28 mouse cellular contexts compared by ENCODE assay signal in genomic region chr9:76064164-76064563, GRCm38 (mm10). TPM values are rescaled to one million over a fixed set of nuclear protein-coding genes. Genes with fewer than 3 reads are reported as not detected.
DNase-seq lines count a peak whose midpoint lies in the region; ATAC-seq and TF ChIP-seq lines count a peak whose summit lies in the region.
"Had no signal": no experiment of that assay in that cellular context is flagged by ENCODE, and none has a peak within 500 bp of the region (broad histone marks: within the 10 kb centered on the region; RNA-seq: fewer than 3 reads in every experiment).

No protein-coding gene starts in this region.

- no peaks in the 10 kb centered on the region for H3K36me3 ChIP-seq in CH12.LX (replicated peaks in 1 of 2; ENCODE audit: control insufficient read depth in 1 of 2, insufficient read depth in 1 of 2, low read length in 1 of 2)
- H3K36me3 ChIP-seq in hindbrain, postnatal 0 days (ENCODE audit: insufficient read depth, low read length) = no peaks in the 10 kb centered on the region
- H3K36me3 ChIP-seq: embryonic facial prominence, embryonic 10.5 days; embryonic facial prominence, embryonic 13.5 days; forebrain, embryonic 12.5 days; forebrain, embryonic 15.5 days; G1E; heart, embryonic 10.5 days; heart, embryonic 13.5 days; hindbrain, embryonic 15.5 days; intestine, embryonic 15.5 days had no signal

- TF ChIP-seq CTCF in CH12.LX (conservative IDR thresholded peaks at IDR 0.05 in 1 of 2, IDR thresholded peaks at IDR 0.05 in 1 of 2; ENCODE audit: low read depth in 2 of 2, low read length in 2 of 2) = no peak
- no peak for TF ChIP-seq CTCF in hindbrain, postnatal 0 days (IDR thresholded peaks at IDR 0.05; ENCODE audit: low read depth)

- no peak overlapping the region for H3K9ac ChIP-seq in CH12.LX (ENCODE audit: insufficient read depth, low read depth)
- H3K9ac ChIP-seq in hindbrain, postnatal 0 days (replicated peaks; ENCODE audit: low read length) = no peak overlapping the region
- H3K9ac ChIP-seq: embryonic facial prominence, embryonic 13.5 days; forebrain, embryonic 12.5 days; forebrain, embryonic 15.5 days; heart, embryonic 13.5 days; hindbrain, embryonic 15.5 days; intestine, embryonic 15.5 days had no signal

- TF ChIP-seq POLR2A in CH12.LX (IDR thresholded peaks at IDR 0.05; ENCODE audit: low read depth, low read length) = no peak

- peak; percentile 23; the same call in 1 of the 2 replicates for ATAC-seq in neutrophil, adult 5-6 weeks (ENCODE audit: extremely low read depth, insufficient number of reproducible peaks, low FRiP score, poor library complexity, severe bottlenecking)
- ATAC-seq in hindbrain, postnatal 0 days = no peak
- ATAC-seq: forebrain, embryonic 15.5 days; intestine, embryonic 15.5 days had no signal

- H3K4me3 ChIP-seq in CH12.LX (replicated peaks in 1 of 3; ENCODE audit: low read depth in 2 of 3, low read length in 2 of 3, poor library complexity in 1 of 3) = no peak overlapping the region
- H3K4me3 ChIP-seq in hindbrain, postnatal 0 days (ENCODE audit: low read length) = no peak overlapping the region
- H3K4me3 ChIP-seq: embryonic facial prominence, embryonic 10.5 days; embryonic facial prominence, embryonic 13.5 days; erythroblast, embryonic 14.5 days; forebrain, embryonic 12.5 days; forebrain, embryonic 15.5 days; heart, adult 2 months; heart, embryonic 10.5 days; heart, embryonic 13.5 days; hindbrain, embryonic 15.5 days; intestine, embryonic 15.5 days had no signal

- H3K79me2 ChIP-seq in CH12.LX (replicated peaks; ENCODE audit: control insufficient read depth, extremely low read depth, insufficient read depth, poor library complexity, severe bottlenecking) = no peaks in the 10 kb centered on the region

- in situ Hi-C loops in CH12.LX (cut with MboI; ENCODE audit: low pct_ligation_motif_present, low pct_unique_long_range_greater_than_20kb, low sequenced_read_pairs) = no loop called here

- DNase-seq in CH12.LX (ENCODE audit: extremely low read depth) (peak; percentile 34), ZHBTc4 (ENCODE audit: low read depth, low spot score) (peak; percentile 3)
- DNase-seq in gastrocnemius, postnatal 25 days = no peak
- no peak for DNase-seq in hindbrain, postnatal 0 days (ENCODE audit: low spot score)
- DNase-seq in cerebellum, adult 18-20 months = no peak
- DNase-seq: adrenal gland, postnatal 10 days; adrenal gland, postnatal 36 days; cerebellum, adult 11 months; cerebellum, adult 8-10 months; cerebellum, postnatal 10 days; cerebellum, postnatal 36 days; embryo, embryonic 11 days; gastrocnemius, postnatal 36 days; heart, adult 2 months; heart, postnatal 14 days; heart, postnatal 4 days had no signal

- 80% methylated on average over 2 of the region's 2 CpGs for WGBS in hindbrain, postnatal 0 days

- no peaks in the 10 kb centered on the region for H3K9me3 ChIP-seq in CH12.LX (replicated peaks; ENCODE audit: low read length)
- H3K9me3 ChIP-seq in hindbrain, postnatal 0 days (ENCODE audit: low read length) = no peaks in the 10 kb centered on the region
- H3K9me3 ChIP-seq: embryonic facial prominence, embryonic 10.5 days; embryonic facial prominence, embryonic 13.5 days; forebrain, embryonic 12.5 days; forebrain, embryonic 15.5 days; G1E; heart, embryonic 10.5 days; heart, embryonic 13.5 days; hindbrain, embryonic 15.5 days; intestine, embryonic 15.5 days had no signal

- dilution Hi-C loops in CH12.LX (cut with MboI; ENCODE audit: extremely low pct_ligation_motif_present, extremely low pct_unique_long_range_greater_than_20kb, low sequenced_read_pairs) = no loop called here

- H3K27ac ChIP-seq in CH12.LX (ENCODE audit: insufficient read depth, low read depth) = no peak overlapping the region
- no peak overlapping the region for H3K27ac ChIP-seq in hindbrain, postnatal 0 days
- H3K27ac ChIP-seq: embryonic facial prominence, embryonic 10.5 days; embryonic facial prominence, embryonic 13.5 days; forebrain, embryonic 12.5 days; forebrain, embryonic 15.5 days; heart, adult 2 months; heart, embryonic 10.5 days; heart, embryonic 13.5 days; hindbrain, embryonic 15.5 days; intestine, embryonic 15.5 days had no signal

- peaks cover 2 to 27% of the 10 kb centered on the region in 2 experiments; a peak in 3 of 4 replicates for H3K4me1 ChIP-seq in CH12.LX (ENCODE audit: control insufficient read depth in 1 of 2, insufficient read depth in 2 of 2)
- H3K4me1 ChIP-seq in hindbrain, postnatal 0 days (ENCODE audit: insufficient read depth, low read length) = no peaks in the 10 kb centered on the region
- H3K4me1 ChIP-seq: embryonic facial prominence, embryonic 10.5 days; embryonic facial prominence, embryonic 13.5 days; forebrain, embryonic 12.5 days; forebrain, embryonic 15.5 days; heart, embryonic 10.5 days; heart, embryonic 13.5 days; hindbrain, embryonic 15.5 days; intestine, embryonic 15.5 days had no signal

- peak; percentile 60 for TF ChIP-seq EP300 in CH12.LX (IDR thresholded peaks at IDR 0.05; ENCODE audit: low read length)

- no peak for TF ChIP-seq RAD21 in CH12.LX (IDR thresholded peaks at IDR 0.05; ENCODE audit: low read depth, low read length)

- no peaks in the 10 kb centered on the region for H3K27me3 ChIP-seq in CH12.LX (replicated peaks)
- H3K27me3 ChIP-seq in hindbrain, postnatal 0 days (ENCODE audit: insufficient read depth, low read length) = no peaks in the 10 kb centered on the region
- H3K27me3 ChIP-seq: embryonic facial prominence, embryonic 13.5 days; forebrain, embryonic 12.5 days; forebrain, embryonic 15.5 days; heart, embryonic 13.5 days; hindbrain, embryonic 15.5 days; intestine, embryonic 15.5 days had no signal

- no peak overlapping the region for H3K4me2 ChIP-seq in CH12.LX (ENCODE audit: insufficient read depth, low read depth, poor library complexity, severe bottlenecking)
- no peak overlapping the region for H3K4me2 ChIP-seq in hindbrain, postnatal 0 days (ENCODE audit: low read depth, low read length)
- H3K4me2 ChIP-seq: embryonic facial prominence, embryonic 13.5 days; forebrain, embryonic 12.5 days; forebrain, embryonic 15.5 days; heart, embryonic 13.5 days; hindbrain, embryonic 15.5 days; intestine, embryonic 15.5 days had no signal

TF ChIP-seq in CH12.LX, 34 proteins besides CTCF, POLR2A, EP300 and RAD21:
- TF ChIP-seq TCF12 (IDR thresholded peaks at IDR 0.05; ENCODE audit: low read depth, low read length) = no peak
- TF ChIP-seq GABPA (IDR thresholded peaks at IDR 0.05; ENCODE audit: insufficient replicate concordance, low read depth, low read length) = no peak
- TF ChIP-seq MAFK (IDR thresholded peaks at IDR 0.05; ENCODE audit: insufficient replicate concordance, low read length) = no peak
- no peak for TF ChIP-seq MAX (IDR thresholded peaks at IDR 0.05; ENCODE audit: low read length)
- no peak for TF ChIP-seq ELF1 (IDR thresholded peaks at IDR 0.05; ENCODE audit: low read depth, low read length)
- TF ChIP-seq MXI1 (IDR thresholded peaks at IDR 0.05; ENCODE audit: low read depth, low read length) = no peak
- TF ChIP-seq JUN (IDR thresholded peaks at IDR 0.05; ENCODE audit: insufficient read depth, low read depth, low read length) = no peak
- no peak for TF ChIP-seq JUND (conservative IDR thresholded peaks at IDR 0.05; ENCODE audit: low read depth, low read length)
- no peak for TF ChIP-seq E2F4 (IDR thresholded peaks at IDR 0.05; ENCODE audit: insufficient replicate concordance, low read depth, low read length)
- no peak for TF ChIP-seq IRF4 (IDR thresholded peaks at IDR 0.05; ENCODE audit: low read depth, low read length)
- TF ChIP-seq CHD2 (IDR thresholded peaks at IDR 0.05; ENCODE audit: low read length) = no peak
- no peak for TF ChIP-seq SMC3 (IDR thresholded peaks at IDR 0.05; ENCODE audit: low read depth, low read length)
- no peak for TF ChIP-seq CHD1 (IDR thresholded peaks at IDR 0.05; ENCODE audit: low read depth, low read length)
- TF ChIP-seq NELFE (IDR thresholded peaks at IDR 0.05; ENCODE audit: low read depth, low read length) = no peak
- TF ChIP-seq RCOR1 (conservative IDR thresholded peaks at IDR 0.05; ENCODE audit: low read depth, low read length) = no peak

RNA-seq across cellular contexts. Expression of gene Hmgcll1, which starts 49.5 kb away (rescaled TPM):
- total RNA-seq in CH12.LX (2012; rRNA removed) (0.08 TPM in 2 replicates), CH12.LX (2014; rRNA removed) (0.12 TPM in 1 of 2 replicates, not detected in the other)
- not detected in 2 replicates for polyA plus RNA-seq in CH12.LX (2012; ENCODE audit: insufficient read length, low read depth)
- total RNA-seq in neutrophil, adult 5-6 weeks (2017) = 0.86 and 1.4 TPM in 2 replicates
- under 1 TPM; 0.38 to 0.46 TPM for total RNA-seq in gastrocnemius, postnatal 25 days (2021)
- total RNA-seq in hindbrain, postnatal 0 days (2014; rRNA removed) = 15.5 and 29.6 TPM in 2 replicates
- 14.1 and 16.0 TPM in 2 replicates for polyA plus RNA-seq in hindbrain, postnatal 0 days (2015; fragmentation: Nextera tagmentation; extraction: Ambion mirVana)
- total RNA-seq: granulocyte monocyte progenitor cell, adult 5-6 weeks had no signal
- polyA plus RNA-seq: erythroblast, embryonic 14.5 days; G1E had no signal

Comparison
In these comparisons a context has a peak if more than half of its experiments do, and no peak if none do; other contexts are left out.
1. DNase-seq: peak in CH12.LX (single experiment) and ZHBTc4 (single experiment); none in gastrocnemius, postnatal 25 days (single experiment), hindbrain, postnatal 0 days (single experiment) and cerebellum, adult 18-20 months (0 of 2).